Mouse (Mus musculus) spleen, embryonic (tissue): ENCODE measurements around the gene C1qtnf6.

Experiments used
- CTCF ChIA-PET: fragments of 350-600 bp; sonication (Branson Sonifier 250); formaldehyde crosslinking; loops from one replicate; lab custom pipeline; 2022; lab: Charles Lee

C1qtnf6 gene

DNA sequence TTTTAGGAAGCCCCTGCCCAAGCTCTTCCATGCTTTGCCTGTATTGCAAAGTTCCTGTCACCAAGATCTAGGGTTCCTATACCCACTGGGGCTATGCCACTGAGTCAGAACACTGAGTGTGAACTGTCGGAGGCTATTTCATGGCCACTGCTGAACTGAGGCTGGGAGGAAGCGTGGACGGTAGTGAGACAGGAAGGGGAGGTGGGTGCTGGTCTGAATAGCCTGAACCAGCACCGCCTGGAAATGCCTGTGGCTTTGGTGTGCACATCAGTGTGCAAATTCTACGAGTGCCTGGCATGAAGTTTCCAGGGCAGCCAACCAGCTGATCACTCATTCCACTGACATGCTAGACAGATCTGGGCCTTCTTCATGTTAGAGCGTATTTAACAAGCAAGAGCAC is 9.3 kb downstream of the C1qtnf6 start:
- CTCF ChIA-PET, result no interaction called here

DNA sequence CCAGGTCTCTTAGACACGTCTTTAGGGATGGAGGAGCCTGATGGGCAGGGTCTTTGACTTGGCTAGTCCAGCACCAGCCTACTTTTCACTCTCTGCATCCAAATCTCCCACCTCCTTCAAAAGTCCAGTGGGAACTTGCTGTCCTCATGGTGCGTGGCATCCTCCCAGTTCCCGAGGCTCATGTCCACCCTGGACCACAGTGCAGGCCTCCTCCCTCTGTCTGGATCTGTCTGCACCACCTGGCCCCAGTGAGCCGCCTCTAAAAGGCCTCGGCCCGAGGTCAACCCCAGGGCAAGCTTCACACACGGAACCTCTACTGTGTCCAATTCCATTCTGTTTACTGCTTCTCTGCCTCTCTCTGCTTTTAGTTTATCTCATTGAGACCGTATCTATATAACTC is 9.9 kb downstream of the C1qtnf6 start:
- CTCF ChIA-PET, result no interaction called here

- CTCF ChIA-PET, result interaction anchor here (0.6 to 0.7 kb wide), 3 partner anchors 72 to 335 kb away, joined by 3 to 5 read pairs (median 3); partner anchors contain the start of gene Lgals2
Observed at GRCm38 (mm10) chr15:78520112-78520715, 11.0 kb downstream of the C1qtnf6 start.

GRCm38 (mm10) chr15:78518221-78518620 is 13.0 kb downstream of the C1qtnf6 start:
- CTCF ChIA-PET, result no interaction called here

DNA sequence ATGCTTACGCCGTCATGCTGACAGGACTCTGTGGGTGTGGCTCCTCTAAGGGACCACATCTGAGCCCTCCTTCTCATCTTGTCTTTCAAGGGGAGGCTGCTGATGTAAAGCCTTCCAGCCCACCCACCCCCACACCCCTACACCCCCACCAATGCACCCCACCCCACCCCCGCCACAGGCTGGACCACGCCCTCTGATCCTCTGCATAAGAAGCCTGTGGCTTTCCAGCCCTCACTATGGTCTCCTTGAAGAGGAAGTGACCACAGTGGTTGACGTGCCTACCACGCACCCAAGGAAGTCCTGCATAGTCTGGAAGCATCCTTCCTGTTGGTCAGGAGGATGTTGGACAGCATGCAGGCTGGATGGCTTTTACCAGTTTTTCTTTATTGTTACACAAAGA is 15.5 kb downstream of the C1qtnf6 start:
- CTCF ChIA-PET, result no interaction called here

GRCm38 (mm10) chr15:78514393-78515146 is 16.6 kb downstream of the C1qtnf6 start:
- CTCF ChIA-PET, result interaction anchor here (0.5 to 0.7 kb wide), 2 partner anchors 250 to 593 kb away, joined by 3 to 9 read pairs; no protein-coding TSS in a partner anchor

- CTCF ChIA-PET, result interaction anchor here (0.9 kb wide), 1 partner anchor 10 kb away, joined by 3 read pairs; no protein-coding TSS in a partner anchor
Observed at GRCm38 (mm10) chr15:78513019-78513418, 18.2 kb downstream of the C1qtnf6 start.

DNA sequence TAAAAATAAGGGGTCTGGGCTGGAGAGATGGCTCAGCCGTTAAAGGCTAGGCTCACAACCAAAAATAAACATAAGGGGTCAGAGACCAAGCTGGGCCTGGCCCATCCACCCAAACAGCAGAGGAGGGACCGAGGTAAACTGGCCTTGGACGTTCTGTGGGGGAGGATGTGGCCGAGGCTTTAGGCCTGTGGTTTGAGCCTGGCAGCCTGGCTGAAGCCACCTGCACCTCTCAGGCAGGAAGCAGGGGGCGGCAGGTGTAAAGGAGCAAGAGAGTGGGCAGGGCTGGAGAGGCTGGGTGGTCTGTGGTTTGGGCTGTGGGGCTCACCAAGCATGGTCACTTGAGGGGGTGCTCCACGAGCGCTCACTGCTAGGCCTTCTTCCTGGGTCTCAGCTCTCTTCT is 19.3 kb downstream of the C1qtnf6 start:
- CTCF ChIA-PET, result no interaction called here

GRCm38 (mm10) chr15:78510736-78511135 is 20.5 kb downstream of the C1qtnf6 start:
- CTCF ChIA-PET, result no interaction called here

DNA sequence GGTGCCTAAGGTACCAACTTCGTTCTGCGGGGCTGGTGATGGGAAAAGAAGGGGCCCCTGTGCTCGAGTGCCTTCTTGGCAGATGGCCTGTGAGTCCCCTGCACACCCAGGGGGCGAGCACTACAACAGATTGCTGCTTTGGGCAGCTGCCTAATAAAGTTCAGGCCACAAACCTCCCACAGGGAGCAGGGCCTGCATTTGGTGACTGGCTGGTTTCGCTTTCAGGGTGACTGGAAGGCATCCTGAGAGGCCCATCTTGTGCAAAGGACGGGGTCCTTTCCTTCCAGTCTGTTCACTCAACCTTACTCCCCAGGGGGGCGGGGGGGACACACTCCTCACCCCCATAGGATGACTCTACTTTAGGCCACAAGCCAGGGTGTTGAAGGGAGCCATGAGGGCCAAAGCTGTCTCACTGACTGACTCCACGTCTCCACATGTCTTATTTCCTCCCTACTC is 21.1 kb downstream of the C1qtnf6 start:
- CTCF ChIA-PET, result no interaction called here

DNA sequence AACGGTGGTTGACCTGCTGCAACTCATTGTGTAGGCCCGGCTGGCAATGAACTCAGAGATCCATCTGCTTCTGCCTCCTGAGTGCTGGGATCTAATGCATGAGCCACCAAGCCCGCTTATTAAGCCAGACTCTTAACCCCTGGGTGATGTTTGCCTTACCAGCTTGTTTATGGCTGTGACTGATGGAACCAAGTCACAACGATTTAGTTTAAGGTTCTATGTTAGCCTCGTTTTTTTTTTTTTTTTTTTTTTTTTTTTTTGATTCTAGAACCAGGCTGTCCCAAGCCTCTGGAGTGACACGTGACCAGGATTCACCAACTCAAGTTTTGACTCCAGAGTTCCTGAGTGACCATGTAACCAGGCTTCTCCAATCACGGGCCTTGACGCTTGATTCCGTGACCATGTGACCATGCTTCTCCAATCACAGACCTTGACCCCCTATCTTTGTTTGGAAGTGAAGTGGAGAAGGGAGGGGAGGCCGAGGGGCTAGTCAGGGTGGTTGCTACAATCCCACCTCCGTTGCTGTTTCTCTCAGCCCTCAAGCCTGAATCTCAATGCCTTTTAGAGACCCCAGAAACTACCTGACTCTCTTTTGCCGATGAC is 21.8 kb downstream of the C1qtnf6 start:
- CTCF ChIA-PET, result no interaction called here

DNA sequence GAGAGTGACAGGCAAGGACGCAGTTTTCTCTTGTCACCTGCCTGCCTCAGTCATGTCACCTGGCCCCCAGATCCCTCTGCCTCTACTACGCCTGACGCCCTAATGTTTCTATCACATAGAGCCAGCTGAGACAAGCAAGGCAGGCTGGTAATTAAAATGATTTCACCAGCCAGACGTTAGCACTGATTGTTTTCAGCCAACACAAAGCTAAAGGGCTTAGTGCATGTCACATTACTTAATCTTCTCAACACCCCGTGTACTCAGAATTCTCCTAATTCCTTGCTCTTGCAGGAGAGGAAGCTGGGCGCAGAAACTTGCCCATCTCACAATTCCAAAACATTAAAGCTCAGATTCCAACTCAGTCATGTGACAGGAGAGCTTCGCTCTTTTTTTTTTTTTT is 22.8 kb downstream of the C1qtnf6 start:
- CTCF ChIA-PET, result no interaction called here

DNA sequence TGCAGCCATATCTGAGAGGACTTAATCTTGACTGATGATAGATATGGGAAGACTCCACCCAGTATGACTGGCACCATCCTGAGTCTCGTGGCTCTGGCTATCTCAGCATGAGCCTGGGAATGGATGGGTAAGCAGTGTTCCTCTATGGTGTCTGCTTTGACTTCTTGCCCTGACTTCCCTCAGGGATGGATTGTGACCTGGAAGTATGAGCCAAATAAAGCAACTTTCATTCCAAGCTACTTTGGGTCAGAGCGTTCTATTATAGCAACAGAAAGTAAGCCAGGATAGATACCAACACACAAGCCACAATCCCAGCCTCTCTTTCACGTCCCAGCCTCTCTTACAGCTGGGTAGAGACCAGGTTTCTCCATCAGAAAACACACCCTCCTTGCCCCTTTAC is 25.7 kb downstream of the C1qtnf6 start:
- CTCF ChIA-PET, result interaction anchor here (1.2 kb wide), 1 partner anchor 9 kb away, joined by 3 read pairs; no protein-coding TSS in a partner anchor

DNA sequence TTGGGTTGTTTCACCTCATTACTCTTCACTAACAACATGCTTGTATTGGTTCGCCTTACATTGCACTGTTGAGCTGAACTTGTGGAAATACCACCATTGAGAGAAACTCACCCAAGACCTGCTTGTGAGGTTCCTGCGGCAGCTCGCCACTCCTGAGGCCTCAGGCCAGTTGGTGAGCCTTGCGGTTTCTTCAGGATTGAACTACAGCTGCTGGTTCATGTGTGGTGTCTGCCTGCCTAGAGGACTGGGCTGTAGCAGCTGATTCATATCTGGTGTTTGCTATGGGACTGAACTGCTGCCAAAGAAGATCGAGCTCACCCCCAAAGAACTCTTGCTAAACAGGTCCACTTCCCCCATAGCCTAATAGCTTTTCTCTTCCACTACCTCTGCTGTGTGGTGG is 26.4 kb downstream of the C1qtnf6 start:
- CTCF ChIA-PET, result no interaction called here

DNA sequence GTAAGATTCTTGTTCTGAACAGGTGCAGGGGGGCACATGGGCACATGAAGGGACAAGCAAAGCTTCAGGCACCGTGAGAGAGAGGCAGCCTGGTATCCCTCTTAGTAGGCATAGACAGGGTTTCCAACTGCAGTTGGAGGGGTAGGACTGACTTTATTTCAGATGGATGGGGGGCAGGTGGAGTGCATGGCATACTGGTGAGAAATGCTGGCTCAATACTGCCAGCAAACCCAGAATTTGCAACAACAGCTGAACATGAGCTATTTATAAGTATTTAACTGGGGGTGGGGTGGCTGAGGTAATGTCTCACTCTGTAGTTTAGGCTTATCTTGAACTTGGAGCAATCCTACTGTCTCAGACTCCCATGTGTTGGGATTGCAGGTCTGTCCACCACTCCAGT is 27.2 kb downstream of the C1qtnf6 start:
- CTCF ChIA-PET, result no interaction called here

GRCm38 (mm10) chr15:78502437-78503132 is 28.6 kb downstream of the C1qtnf6 start:
- CTCF ChIA-PET, result interaction anchor here (0.9 kb wide), 1 partner anchor 10 kb away, joined by 3 read pairs; no protein-coding TSS in a partner anchor

- CTCF ChIA-PET, result no interaction called here
Observed at GRCm38 (mm10) chr15:78494968-78495406, 36.2 kb downstream of the C1qtnf6 start, which contains the start of gene Il2rb. Gene Il2rb (minus strand): TSS chr15:78495271.

GRCm38 (mm10) chr15:78493401-78494010 is 37.7 kb downstream of the C1qtnf6 start:
- CTCF ChIA-PET, result no interaction called here

DNA sequence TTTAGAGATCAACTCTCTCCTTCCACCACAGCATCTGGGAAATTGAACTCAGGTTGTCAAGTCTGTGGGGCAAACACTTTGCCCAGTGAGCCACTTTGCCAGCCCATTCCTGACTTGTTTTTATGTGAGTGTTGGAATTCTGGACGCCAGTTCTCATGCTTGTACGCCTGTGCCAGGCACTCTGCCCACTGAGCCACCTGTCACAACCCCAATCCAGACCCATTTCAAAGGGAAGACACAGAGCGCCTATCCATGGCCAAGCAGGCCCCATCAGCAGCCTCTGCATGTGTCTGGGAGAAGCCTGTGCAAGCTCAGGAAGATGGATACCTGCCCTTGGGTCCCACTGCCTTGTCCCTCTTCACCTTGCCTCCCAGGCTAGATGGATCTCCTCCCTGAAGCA is 39.9 kb downstream of the C1qtnf6 start:
- CTCF ChIA-PET, result no interaction called here

DNA sequence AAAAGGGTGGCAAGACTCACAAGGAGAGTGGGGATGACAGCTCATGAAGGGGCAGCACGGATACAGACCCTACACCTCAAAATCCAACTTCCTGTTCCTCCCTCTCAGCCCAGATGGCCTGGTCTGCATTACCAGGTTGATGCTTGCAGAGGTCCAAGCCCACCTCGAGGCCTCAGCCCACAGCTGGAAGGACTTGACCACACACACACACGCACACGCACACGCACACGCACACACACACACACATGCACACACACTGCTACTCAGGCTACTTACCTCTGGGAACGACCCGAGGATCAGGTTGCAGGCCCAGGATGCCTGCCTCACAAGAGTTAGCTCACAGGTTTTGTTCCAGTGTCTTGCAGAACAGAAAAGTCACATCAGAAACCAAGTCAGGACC is 41.3 kb downstream of the C1qtnf6 start:
- CTCF ChIA-PET, result no interaction called here

DNA sequence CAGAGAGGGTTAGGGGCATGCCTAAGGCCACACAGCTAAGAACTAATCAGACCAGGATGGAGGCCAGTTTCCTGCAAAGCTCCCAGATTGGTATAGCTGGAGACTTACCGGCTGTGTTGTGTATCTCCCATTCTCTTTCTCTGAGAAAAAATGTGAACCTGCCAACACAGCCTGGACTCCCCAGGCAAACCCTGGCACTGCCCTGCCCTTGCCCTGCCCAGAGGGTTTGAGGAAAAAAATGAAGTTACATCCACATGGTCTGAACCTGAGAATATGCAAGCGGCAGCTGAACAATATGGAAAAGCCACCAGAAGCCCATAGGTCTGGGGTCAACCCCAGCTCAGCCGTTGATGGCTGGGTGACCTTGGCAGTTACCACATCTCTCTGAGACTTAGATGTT is 42.0 kb downstream of the C1qtnf6 start:
- CTCF ChIA-PET, result interaction anchor here (0.5 kb wide), 1 partner anchor 84 kb away, joined by 7 read pairs; no protein-coding TSS in a partner anchor
